Mouse (Mus musculus) midbrain, embryonic 14.5 days (tissue): ENCODE data around the gene Atp6v0b. TPM values are rescaled to one million over a fixed set of nuclear protein-coding genes. Genes with fewer than 3 reads are reported as not detected.

ENCODE experiments used
- ATAC-seq: fragments of 200-750 bp; cut with Nextera tagmentation; 2 replicates; pipeline ENCODE4 v1.8.0; 2017; ENCODE audit warnings: moderate number of reproducible peaks, moderate library complexity; ENCODE audit not compliant: low FRiP score, low TSS enrichment
- DNase-seq: peaks from one replicate; pipeline ENCODE4 v3.0.0-alpha.2; 2015
- H3K27ac ChIP-seq: fragments of 300-500 bp; sonication (generic); replicated peaks from 2 replicates; pipeline ENCODE4 v1.5.1; 2014; ENCODE audit warnings: mild to moderate bottlenecking, low read depth, low read length, moderate library complexity
- H3K27me3 ChIP-seq: fragments of 300-500 bp; sonication (generic); 2 replicates; pipeline ENCODE4 v1.6.1; 2014; ENCODE audit warnings: low read length, control low read depth, mixed read lengths; ENCODE audit not compliant: control insufficient read depth, insufficient read depth
- H3K36me3 ChIP-seq: fragments of 300-500 bp; sonication (generic); 2 replicates; pipeline ENCODE4 v1.6.1; 2014; ENCODE audit warnings: low read length, control low read depth; ENCODE audit not compliant: control insufficient read depth, insufficient read depth
- H3K4me1 ChIP-seq: fragments of 300-500 bp; sonication (generic); 2 replicates; pipeline ENCODE4 v1.6.1; 2014; ENCODE audit warnings: mild to moderate bottlenecking, antibody characterized with exemption, low read length, control low read depth; ENCODE audit not compliant: control insufficient read depth, insufficient read depth
- H3K4me2 ChIP-seq: fragments of 300-500 bp; sonication (generic); 2 replicates; pipeline ENCODE4 v1.6.1; 2014; ENCODE audit warnings: mild to moderate bottlenecking, low read length, moderate library complexity
- H3K4me3 ChIP-seq: fragments of 300-500 bp; sonication (generic); replicated peaks from 2 replicates; pipeline ENCODE4 v1.5.1; 2014; ENCODE audit warnings: low read depth, low read length
- H3K9ac ChIP-seq: fragments of 300-500 bp; sonication (generic); replicated peaks from 2 replicates; pipeline ENCODE4 v1.6.1; 2014; ENCODE audit warnings: mild to moderate bottlenecking, low read length, moderate library complexity
- H3K9me3 ChIP-seq: fragments of 300-500 bp; sonication (generic); 2 replicates; pipeline ENCODE4 v1.6.1; 2016; ENCODE audit warnings: low read length, control low read depth, mixed read lengths; ENCODE audit not compliant: control insufficient read depth
- WGBS: fragments of 180-500 bp; shearing (Covaris S2); extraction: QIAGEN DNeasy Blood & Tissue Kit; methylation state at CpG from one replicate; pipeline ENCODE4 v1.1.7; 2014; 5-methylcytosine and 5-hydroxymethylcytosine counted together
- polyA plus RNA-seq: library from polyadenylated mRNA; unstranded; fragments of >200 nt; fragmentation: Nextera tagmentation; extraction: Ambion mirVana; gene quantifications from 2 replicates; pipeline ENCODE4 v1.2.1, GENCODE M21; 2014

Gene Atp6v0b
- polyA plus RNA-seq, 1 experiment from 2014 or later: 528 TPM

GRCm38 (mm10) chr4:117914031-117914430 is 26.9 kb upstream of the Atp6v0b start:
- H3K36me3 ChIP-seq: peaks cover 17% of the 10 kb centered on the region
- H3K9ac ChIP-seq: peak overlapping the region; percentile 87
- H3K27me3 ChIP-seq: no peaks in the 10 kb centered on the region
- 0 out of 2 replicates have a peak overlapping the region, but pooled peaks have one; percentile 87 for H3K27ac ChIP-seq
- H3K4me2 ChIP-seq: peak overlapping the region; percentile 99
- no peaks in the 10 kb centered on the region for H3K9me3 ChIP-seq
- 11% methylated on average over 8 of the region's 8 CpGs for WGBS
- peaks cover 46% of the 10 kb centered on the region for H3K4me1 ChIP-seq
- DNase-seq: no peak
- no peak for ATAC-seq
- peak overlapping the region; percentile 85 for H3K4me3 ChIP-seq

GRCm38 (mm10) chr4:117913421-117913820 is 26.3 kb upstream of the Atp6v0b start:
- DNase-seq (no peak), ATAC-seq (no peak)
- Histone ChIP-seq H3K9me3 (no peaks in the 10 kb centered on the region), H3K27ac (no peak overlapping the region), H3K36me3 (peaks cover 17% of the 10 kb centered on the region), H3K9ac (peak overlapping the region; percentile 3; the same call in 1 of the 2 replicates), H3K4me1 (peaks cover 52% of the 10 kb centered on the region), H3K27me3 (no peaks in the 10 kb centered on the region), H3K4me3 (peak overlapping the region; percentile 85), H3K4me2 (peak overlapping the region; percentile 99)
- 46% methylated on average over 3 of the region's 3 CpGs for WGBS

- DNase-seq (no peak), ATAC-seq (no peak)
- peak overlapping the region; percentile 99 for H3K4me2 ChIP-seq
- peak overlapping the region; percentile 3; the same call in 1 of the 2 replicates for H3K9ac ChIP-seq
- H3K27me3 ChIP-seq: no peaks in the 10 kb centered on the region
- peaks cover 17% of the 10 kb centered on the region for H3K36me3 ChIP-seq
- 63% methylated on average over 7 of the region's 7 CpGs for WGBS
- H3K4me1 ChIP-seq: peaks cover 58% of the 10 kb centered on the region
- H3K4me3 ChIP-seq: peak overlapping the region; percentile 85
- no peaks in the 10 kb centered on the region for H3K9me3 ChIP-seq
- H3K27ac ChIP-seq: no peak overlapping the region
Observed at GRCm38 (mm10) chr4:117912685-117913273, 25.6 kb upstream of the Atp6v0b start.

GRCm38 (mm10) chr4:117912131-117912561 is 25.0 kb upstream of the Atp6v0b start:
- no peak for DNase-seq
- Histone ChIP-seq H3K36me3 (peaks cover 17% of the 10 kb centered on the region), H3K27ac (no peak overlapping the region), H3K9me3 (no peaks in the 10 kb centered on the region), H3K27me3 (no peaks in the 10 kb centered on the region), H3K4me2 (no peak overlapping the region), H3K4me3 (no peak overlapping the region), H3K4me1 (peaks cover 59% of the 10 kb centered on the region), H3K9ac (no peak overlapping the region)
- 91% methylated on average over 13 of the region's 13 CpGs for WGBS
- ATAC-seq: no peak

GRCm38 (mm10) chr4:117908834-117909453 is 21.8 kb upstream of the Atp6v0b start:
- H3K9me3 ChIP-seq: no peaks in the 10 kb centered on the region
- DNase-seq: peak; percentile 76
- peaks cover 48% of the 10 kb centered on the region for H3K4me1 ChIP-seq
- 0 out of 2 replicates have a peak overlapping the region, but pooled peaks have one; percentile 15 for H3K4me3 ChIP-seq
- peak overlapping the region; percentile 51 for H3K4me2 ChIP-seq
- H3K36me3 ChIP-seq: peaks cover 44% of the 10 kb centered on the region
- peak overlapping the region; percentile 78 for H3K27ac ChIP-seq
- ATAC-seq: no peak
- peak overlapping the region; percentile 37; the same call in 1 of the 2 replicates for H3K9ac ChIP-seq
- no peaks in the 10 kb centered on the region for H3K27me3 ChIP-seq
- 57% methylated on average over 8 of the region's 8 CpGs for WGBS

- WGBS: 90% methylated on average over 3 of the region's 3 CpGs
- no peak overlapping the region for H3K4me3 ChIP-seq
- no peak overlapping the region for H3K9ac ChIP-seq
- H3K4me2 ChIP-seq: no peak overlapping the region
- ATAC-seq: no peak
- no peaks in the 10 kb centered on the region for H3K9me3 ChIP-seq
- H3K36me3 ChIP-seq: peaks cover 61% of the 10 kb centered on the region
- H3K27me3 ChIP-seq: no peaks in the 10 kb centered on the region
- peaks cover 31% of the 10 kb centered on the region for H3K4me1 ChIP-seq
- DNase-seq: no peak
- H3K27ac ChIP-seq: no peak overlapping the region
Observed at GRCm38 (mm10) chr4:117906196-117906595, 19.1 kb upstream of the Atp6v0b start.

- Histone ChIP-seq H3K4me3 (no peak overlapping the region), H3K36me3 (peaks cover 68% of the 10 kb centered on the region), H3K27me3 (no peaks in the 10 kb centered on the region), H3K4me2 (no peak overlapping the region), H3K4me1 (peaks cover 21% of the 10 kb centered on the region), H3K27ac (no peak overlapping the region), H3K9ac (no peak overlapping the region), H3K9me3 (no peaks in the 10 kb centered on the region)
- WGBS: 95% methylated on average over 8 of the region's 8 CpGs
- DNase-seq (no peak), ATAC-seq (no peak)
Observed at GRCm38 (mm10) chr4:117904761-117905160, 17.6 kb upstream of the Atp6v0b start.

- WGBS: 80% methylated on average over 10 of the region's 10 CpGs
- no peak overlapping the region for H3K27ac ChIP-seq
- H3K9me3 ChIP-seq: no peaks in the 10 kb centered on the region
- peaks cover 75% of the 10 kb centered on the region for H3K36me3 ChIP-seq
- DNase-seq: no peak
- peaks cover 14% of the 10 kb centered on the region for H3K4me1 ChIP-seq
- H3K9ac ChIP-seq: no peak overlapping the region
- no peak for ATAC-seq
- no peaks in the 10 kb centered on the region for H3K27me3 ChIP-seq
- H3K4me2 ChIP-seq: no peak overlapping the region
- H3K4me3 ChIP-seq: no peak overlapping the region
Observed at GRCm38 (mm10) chr4:117904094-117904493, 17.0 kb upstream of the Atp6v0b start.

GRCm38 (mm10) chr4:117898111-117898510 is 11.0 kb upstream of the Atp6v0b start:
- DNase-seq: no peak
- ATAC-seq: no peak
- no peak overlapping the region for H3K27ac ChIP-seq
- H3K9me3 ChIP-seq: no peaks in the 10 kb centered on the region
- peaks cover 93% of the 10 kb centered on the region for H3K36me3 ChIP-seq
- 91% methylated on average over 3 of the region's 3 CpGs for WGBS
- no peak overlapping the region for H3K9ac ChIP-seq
- H3K4me3 ChIP-seq: no peak overlapping the region
- no peak overlapping the region for H3K4me2 ChIP-seq
- no peaks in the 10 kb centered on the region for H3K4me1 ChIP-seq
- no peaks in the 10 kb centered on the region for H3K27me3 ChIP-seq
